Mouse (Mus musculus): ENCODE measurements around the gene Trip11. TPM values are rescaled to one million over a fixed set of nuclear protein-coding genes. Genes with fewer than 3 reads are reported as not detected.

Gene Trip11
- polyA plus RNA-seq, 1 experiment from 2014 or later = 22.6 TPM

GRCm38 (mm10) chr12:101922313-101922712 is 9.2 kb upstream of the Trip11 start:
- Histone ChIP-seq H3K27me3 (no peaks in the 10 kb centered on the region), H3K4me2 (no peak overlapping the region), H3K9me3 (replicated peaks) (no peaks in the 10 kb centered on the region), H3K27ac (no peak overlapping the region), H3K36me3 (peaks cover 55% of the 10 kb centered on the region), H3K4me3 (replicated peaks) (no peak overlapping the region), H3K4me1 (no peaks in the 10 kb centered on the region), H3K9ac (no peak overlapping the region)
- 71% methylated on average over 6 of the region's 6 CpGs for WGBS
- ATAC-seq (replicated peaks; ENCODE audit: low FRiP score) = no peak

GRCm38 (mm10) chr12:101919847-101920246 is 6.8 kb upstream of the Trip11 start:
- no peak overlapping the region for H3K9ac ChIP-seq
- H3K27ac ChIP-seq = no peak overlapping the region
- H3K9me3 ChIP-seq (replicated peaks) = no peaks in the 10 kb centered on the region
- no peaks in the 10 kb centered on the region for H3K4me1 ChIP-seq
- WGBS = 76% methylated on average over 3 of the region's 3 CpGs
- no peak for ATAC-seq (replicated peaks; ENCODE audit: low FRiP score)
- no peak overlapping the region for H3K4me3 ChIP-seq (replicated peaks)
- no peaks in the 10 kb centered on the region for H3K27me3 ChIP-seq
- H3K36me3 ChIP-seq = peaks cover 31% of the 10 kb centered on the region
- no peak overlapping the region for H3K4me2 ChIP-seq

GRCm38 (mm10) chr12:101917165-101917564 is 4.1 kb upstream of the Trip11 start:
- Histone ChIP-seq H3K27me3 (no peaks in the 10 kb centered on the region), H3K9me3 (replicated peaks) (no peaks in the 10 kb centered on the region), H3K9ac (no peak overlapping the region), H3K36me3 (peaks cover 4% of the 10 kb centered on the region), H3K4me1 (peaks cover 5% of the 10 kb centered on the region; the same call in 1 of the 2 replicates), H3K27ac (no peak overlapping the region), H3K4me3 (replicated peaks) (no peak overlapping the region), H3K4me2 (no peak overlapping the region)
- no peak for ATAC-seq (replicated peaks; ENCODE audit: low FRiP score)

- ATAC-seq (replicated peaks; ENCODE audit: low FRiP score) = no peak
Measured at GRCm38 (mm10) chr12:101911346-101911745, 1.7 kb downstream of the Trip11 start.

GRCm38 (mm10) chr12:101910360-101910759 is 2.7 kb downstream of the Trip11 start:
- WGBS = 95% methylated on average over 6 of the region's 6 CpGs
- no peaks in the 10 kb centered on the region for H3K27me3 ChIP-seq
- no peak overlapping the region for H3K4me2 ChIP-seq
- H3K36me3 ChIP-seq = peaks cover 22% of the 10 kb centered on the region
- H3K27ac ChIP-seq = no peak overlapping the region
- peaks cover 18% of the 10 kb centered on the region for H3K4me1 ChIP-seq
- no peaks in the 10 kb centered on the region for H3K9me3 ChIP-seq (replicated peaks)
- no peak for ATAC-seq (replicated peaks; ENCODE audit: low FRiP score)
- H3K9ac ChIP-seq = no peak overlapping the region
- H3K4me3 ChIP-seq (replicated peaks) = no peak overlapping the region

More at GRCm38 (mm10) chr12:101911346-101911745, 1.7 kb downstream of the Trip11 start:
- Histone ChIP-seq H3K27me3 (no peaks in the 10 kb centered on the region), H3K4me2 (peak overlapping the region; percentile 83), H3K9ac (no peak overlapping the region), H3K36me3 (peaks cover 16% of the 10 kb centered on the region), H3K4me1 (peaks cover 18% of the 10 kb centered on the region), H3K27ac (no peak overlapping the region), H3K4me3 (replicated peaks) (peak overlapping the region; percentile 90), H3K9me3 (replicated peaks) (no peaks in the 10 kb centered on the region)
- WGBS = 92% methylated on average over 3 of the region's 3 CpGs

GRCm38 (mm10) chr12:101905817-101906216 is 7.2 kb downstream of the Trip11 start:
- no peak for ATAC-seq (replicated peaks; ENCODE audit: low FRiP score)
- Histone ChIP-seq H3K36me3 (peaks cover 42% of the 10 kb centered on the region), H3K4me1 (no peaks in the 10 kb centered on the region), H3K27me3 (no peaks in the 10 kb centered on the region), H3K9me3 (replicated peaks) (no peaks in the 10 kb centered on the region), H3K27ac (no peak overlapping the region), H3K4me3 (replicated peaks) (no peak overlapping the region), H3K4me2 (no peak overlapping the region), H3K9ac (no peak overlapping the region)
- 88% methylated on average over 12 of the region's 12 CpGs for WGBS

GRCm38 (mm10) chr12:101904906-101905305 is 8.2 kb downstream of the Trip11 start:
- H3K9me3 ChIP-seq (replicated peaks) = no peaks in the 10 kb centered on the region
- H3K27ac ChIP-seq = no peak overlapping the region
- ATAC-seq (replicated peaks; ENCODE audit: low FRiP score) = no peak
- H3K4me3 ChIP-seq (replicated peaks) = no peak overlapping the region
- H3K27me3 ChIP-seq = no peaks in the 10 kb centered on the region
- peaks cover 44% of the 10 kb centered on the region for H3K36me3 ChIP-seq
- 94% methylated on average over 4 of the region's 4 CpGs for WGBS
- H3K4me2 ChIP-seq = no peak overlapping the region
- H3K4me1 ChIP-seq = no peaks in the 10 kb centered on the region
- H3K9ac ChIP-seq = no peak overlapping the region

- 94% methylated on average over 3 of the region's 3 CpGs for WGBS
- Histone ChIP-seq H3K36me3 (peaks cover 45% of the 10 kb centered on the region), H3K27ac (no peak overlapping the region), H3K4me3 (replicated peaks) (no peak overlapping the region), H3K4me1 (no peaks in the 10 kb centered on the region), H3K9me3 (replicated peaks) (no peaks in the 10 kb centered on the region), H3K9ac (no peak overlapping the region), H3K27me3 (no peaks in the 10 kb centered on the region), H3K4me2 (no peak overlapping the region)
- no peak for ATAC-seq (replicated peaks; ENCODE audit: low FRiP score)
Measured at GRCm38 (mm10) chr12:101904170-101904569, 8.9 kb downstream of the Trip11 start.

- Histone ChIP-seq H3K9me3 (replicated peaks) (no peaks in the 10 kb centered on the region), H3K27me3 (no peaks in the 10 kb centered on the region), H3K4me3 (replicated peaks) (no peak overlapping the region), H3K4me2 (no peak overlapping the region), H3K27ac (no peak overlapping the region), H3K9ac (no peak overlapping the region), H3K36me3 (peaks cover 36% of the 10 kb centered on the region), H3K4me1 (no peaks in the 10 kb centered on the region)
- ATAC-seq (replicated peaks; ENCODE audit: low FRiP score) = no peak
- WGBS = 77% methylated on average over 2 of the region's 2 CpGs
Measured at GRCm38 (mm10) chr12:101899671-101900245, 13.3 kb downstream of the Trip11 start.

GRCm38 (mm10) chr12:101898966-101899365 is 14.1 kb downstream of the Trip11 start:
- no peak overlapping the region for H3K4me3 ChIP-seq (replicated peaks)
- H3K27ac ChIP-seq = no peak overlapping the region
- no peaks in the 10 kb centered on the region for H3K4me1 ChIP-seq
- no peaks in the 10 kb centered on the region for H3K9me3 ChIP-seq (replicated peaks)
- 96% methylated on average over 8 of the region's 8 CpGs for WGBS
- H3K9ac ChIP-seq = no peak overlapping the region
- H3K4me2 ChIP-seq = no peak overlapping the region
- H3K36me3 ChIP-seq = peaks cover 38% of the 10 kb centered on the region
- no peaks in the 10 kb centered on the region for H3K27me3 ChIP-seq
- no peak for ATAC-seq (replicated peaks; ENCODE audit: low FRiP score)

- no peaks in the 10 kb centered on the region for H3K9me3 ChIP-seq (replicated peaks)
- no peaks in the 10 kb centered on the region for H3K27me3 ChIP-seq
- 82% methylated on average over 7 of the region's 7 CpGs for WGBS
- H3K4me3 ChIP-seq (replicated peaks) = no peak overlapping the region
- no peak overlapping the region for H3K4me2 ChIP-seq
- no peaks in the 10 kb centered on the region for H3K4me1 ChIP-seq
- no peak for ATAC-seq (replicated peaks; ENCODE audit: low FRiP score)
- no peak overlapping the region for H3K9ac ChIP-seq
- peaks cover 46% of the 10 kb centered on the region for H3K36me3 ChIP-seq
- H3K27ac ChIP-seq = no peak overlapping the region
Measured at GRCm38 (mm10) chr12:101897113-101897512, 16.0 kb downstream of the Trip11 start.

GRCm38 (mm10) chr12:101893296-101893695 is 19.8 kb downstream of the Trip11 start:
- no peaks in the 10 kb centered on the region for H3K27me3 ChIP-seq
- WGBS = 73% methylated on average over 8 of the region's 8 CpGs
- peaks cover 62% of the 10 kb centered on the region for H3K36me3 ChIP-seq
- H3K4me3 ChIP-seq (replicated peaks) = no peak overlapping the region
- H3K4me1 ChIP-seq = no peaks in the 10 kb centered on the region
- H3K9me3 ChIP-seq (replicated peaks) = no peaks in the 10 kb centered on the region
- no peak for ATAC-seq (replicated peaks; ENCODE audit: low FRiP score)
- no peak overlapping the region for H3K27ac ChIP-seq
- H3K4me2 ChIP-seq = no peak overlapping the region
- H3K9ac ChIP-seq = no peak overlapping the region

GRCm38 (mm10) chr12:101892832-101893231 is 20.2 kb downstream of the Trip11 start:
- H3K4me3 ChIP-seq (replicated peaks) = no peak overlapping the region
- peaks cover 64% of the 10 kb centered on the region for H3K36me3 ChIP-seq
- no peak for ATAC-seq (replicated peaks; ENCODE audit: low FRiP score)
- no peaks in the 10 kb centered on the region for H3K4me1 ChIP-seq
- H3K9ac ChIP-seq = no peak overlapping the region
- no peaks in the 10 kb centered on the region for H3K27me3 ChIP-seq
- 97% methylated on average over 2 of the region's 2 CpGs for WGBS
- no peak overlapping the region for H3K4me2 ChIP-seq
- no peak overlapping the region for H3K27ac ChIP-seq
- H3K9me3 ChIP-seq (replicated peaks) = no peaks in the 10 kb centered on the region
